Mouse (Mus musculus) heart, embryonic 12.5 days (tissue): ENCODE data around the gene Hrc. TPM values are rescaled to one million over a fixed set of nuclear protein-coding genes. Genes with fewer than 3 reads are reported as not detected.
A peak's percentile ranks its signal among the peaks of the same experiment; 100 is the strongest.
"Not testable (repeated sequence)": the region's sequence is repeated elsewhere in the genome, so short reads cannot be mapped to it uniquely, and the experiment has no call there.

Experiments used
- ATAC-seq: fragments of 200-750 bp; cut with Nextera tagmentation; 2 replicates; pipeline ENCODE4 v1.8.0; 2017; ENCODE audit warnings: moderate TSS enrichment, moderate library complexity; ENCODE audit not compliant: insufficient number of reproducible peaks, low FRiP score
- H3K27ac ChIP-seq: fragments of 300-500 bp; sonication (generic); 2 replicates; pipeline ENCODE4 v1.5.1; 2016; ENCODE audit warnings: mild to moderate bottlenecking, moderate library complexity; ENCODE audit not compliant: poor library complexity, severe bottlenecking
- H3K27me3 ChIP-seq: fragments of 300-500 bp; sonication (generic); replicated peaks from 2 replicates; pipeline ENCODE4 v1.6.1; 2016; ENCODE audit warnings: mild to moderate bottlenecking, moderate library complexity
- H3K36me3 ChIP-seq: fragments of 300-500 bp; sonication (generic); 2 replicates; pipeline ENCODE4 v1.6.1; 2016; ENCODE audit warnings: mild to moderate bottlenecking, moderate library complexity
- H3K4me1 ChIP-seq: fragments of 300-500 bp; sonication (generic); replicated peaks from 2 replicates; pipeline ENCODE4 v1.6.1; 2016; ENCODE audit warnings: mild to moderate bottlenecking
- H3K4me2 ChIP-seq: fragments of 300-500 bp; sonication (generic); 2 replicates; pipeline ENCODE4 v1.6.1; 2016; ENCODE audit warnings: mild to moderate bottlenecking, moderate library complexity
- H3K4me3 ChIP-seq: fragments of 300-500 bp; sonication (generic); 2 replicates; pipeline ENCODE4 v1.5.1; 2016; ENCODE audit warnings: mild to moderate bottlenecking
- H3K9ac ChIP-seq: fragments of 300-500 bp; sonication (generic); 2 replicates; pipeline ENCODE4 v1.6.1; 2016; ENCODE audit warnings: mild to moderate bottlenecking, moderate library complexity
- H3K9me3 ChIP-seq: fragments of 300-500 bp; sonication (generic); replicated peaks from 2 replicates; pipeline ENCODE4 v1.6.1; 2016; ENCODE audit warnings: mild to moderate bottlenecking, moderate library complexity
- WGBS: fragments of 180-500 bp; shearing (Covaris S2); methylation state at CpG from one replicate; pipeline ENCODE4 v1.1.7; 2016; 5-methylcytosine and 5-hydroxymethylcytosine counted together
- polyA plus RNA-seq: library from polyadenylated mRNA; unstranded; fragments of >200 nt; fragmentation: Nextera tagmentation; extraction: Ambion mirVana; gene quantifications from 2 replicates; pipeline ENCODE4 v1.2.1, GENCODE M21; 2016

Hrc gene
- polyA plus RNA-seq, 1 experiment from 2014 or later = 25.5 TPM

- Histone ChIP-seq H3K9me3 (no peaks in the 10 kb centered on the region), H3K9ac (no peak overlapping the region), H3K27me3 (peaks cover 21% of the 10 kb centered on the region), H3K4me2 (no peak overlapping the region), H3K36me3 (no peaks in the 10 kb centered on the region), H3K4me1 (peaks cover 29% of the 10 kb centered on the region), H3K27ac (no peak overlapping the region), H3K4me3 (no peak overlapping the region)
- no peak for ATAC-seq
- 23% methylated on average over 13 of the region's 13 CpGs for WGBS
Observed at GRCm38 (mm10) chr7:45343543-45343942, 8.5 kb downstream of the Hrc start.

GRCm38 (mm10) chr7:45346905-45347304, 11.8 kb downstream of the Hrc start:
- H3K36me3 ChIP-seq = no peaks in the 10 kb centered on the region
- no peak for ATAC-seq

GRCm38 (mm10) chr7:45353041-45353440, 18.0 kb downstream of the Hrc start:
- H3K9ac ChIP-seq = no peak overlapping the region
- peaks cover 70% of the 10 kb centered on the region for H3K27me3 ChIP-seq
- WGBS = 24% methylated on average over 5 of the region's 5 CpGs
- H3K4me3 ChIP-seq = no peak overlapping the region
- H3K27ac ChIP-seq = no peak overlapping the region
- H3K4me1 ChIP-seq = no peaks in the 10 kb centered on the region
- H3K4me2 ChIP-seq = no peak overlapping the region
- no peak for ATAC-seq
- H3K9me3 ChIP-seq = no peaks in the 10 kb centered on the region
- H3K36me3 ChIP-seq = no peaks in the 10 kb centered on the region

More at GRCm38 (mm10) chr7:45346905-45347304, 11.8 kb downstream of the Hrc start:
- H3K9me3 ChIP-seq = no peaks in the 10 kb centered on the region
- peaks cover 37% of the 10 kb centered on the region for H3K27me3 ChIP-seq
- no peak overlapping the region for H3K27ac ChIP-seq
- no peak overlapping the region for H3K9ac ChIP-seq
- H3K4me2 ChIP-seq = no peak overlapping the region
- H3K4me3 ChIP-seq = no peak overlapping the region
- WGBS = 62% methylated on average over 13 of the region's 13 CpGs
- H3K4me1 ChIP-seq = no peaks in the 10 kb centered on the region

- no peak overlapping the region for H3K4me2 ChIP-seq
- peaks cover 82% of the 10 kb centered on the region for H3K27me3 ChIP-seq
- H3K4me1 ChIP-seq = no peaks in the 10 kb centered on the region
- no peak overlapping the region for H3K27ac ChIP-seq
- WGBS = 61% methylated on average over 15 of the region's 15 CpGs
- H3K4me3 ChIP-seq = no peak overlapping the region
- H3K9me3 ChIP-seq = no peaks in the 10 kb centered on the region
- no peaks in the 10 kb centered on the region for H3K36me3 ChIP-seq
- no peak overlapping the region for H3K9ac ChIP-seq
- 0 out of 2 replicates have a peak, but pooled peaks have one; percentile 33 for ATAC-seq
Observed at GRCm38 (mm10) chr7:45355318-45356020, 20.4 kb downstream of the Hrc start.

GRCm38 (mm10) chr7:45356087-45356486, 21.0 kb downstream of the Hrc start:
- Histone ChIP-seq H3K27me3 (peaks cover 82% of the 10 kb centered on the region), H3K4me3 (no peak overlapping the region), H3K4me2 (no peak overlapping the region), H3K4me1 (no peaks in the 10 kb centered on the region), H3K9me3 (no peaks in the 10 kb centered on the region), H3K9ac (no peak overlapping the region), H3K27ac (no peak overlapping the region), H3K36me3 (no peaks in the 10 kb centered on the region)
- WGBS = 39% methylated on average over 13 of the region's 13 CpGs
- no peak for ATAC-seq

GRCm38 (mm10) chr7:45359081-45359480, 24.0 kb downstream of the Hrc start:
- peaks cover 90% of the 10 kb centered on the region for H3K27me3 ChIP-seq
- not testable (repeated sequence) for H3K4me2 ChIP-seq, H3K36me3 ChIP-seq, H3K4me1 ChIP-seq, H3K9me3 ChIP-seq, H3K4me3 ChIP-seq, H3K9ac ChIP-seq, ATAC-seq, H3K27ac ChIP-seq
- 48% methylated on average over 11 of the region's 11 CpGs for WGBS

- no peak overlapping the region for H3K4me2 ChIP-seq
- no peak overlapping the region for H3K9ac ChIP-seq
- H3K27me3 ChIP-seq = peaks cover 91% of the 10 kb centered on the region
- no peak overlapping the region for H3K27ac ChIP-seq
- ATAC-seq = no peak
- H3K9me3 ChIP-seq = no peaks in the 10 kb centered on the region
- 43% methylated on average over 18 of the region's 18 CpGs for WGBS
- no peak overlapping the region for H3K4me3 ChIP-seq
- no peaks in the 10 kb centered on the region for H3K36me3 ChIP-seq
- peaks cover 8% of the 10 kb centered on the region for H3K4me1 ChIP-seq
Observed at GRCm38 (mm10) chr7:45360404-45361125, 25.5 kb downstream of the Hrc start.

- peak; percentile 73 for ATAC-seq
- Histone ChIP-seq H3K9me3 (no peaks in the 10 kb centered on the region), H3K4me2 (peak overlapping the region; percentile 77), H3K27me3 (peaks cover 92% of the 10 kb centered on the region), H3K27ac (no peak overlapping the region), H3K4me1 (peaks cover 15% of the 10 kb centered on the region), H3K36me3 (no peaks in the 10 kb centered on the region), H3K4me3 (peak overlapping the region; percentile 46), H3K9ac (peak overlapping the region; percentile 48; the same call in 1 of the 2 replicates)
- under 1% methylated on average over 43 of the region's 43 CpGs for WGBS
Observed at GRCm38 (mm10) chr7:45361243-45361804, 26.2 kb downstream of the Hrc start.

GRCm38 (mm10) chr7:45362801-45363200, 27.7 kb downstream of the Hrc start:
- 8% methylated on average over 13 of the region's 13 CpGs for WGBS
- Histone ChIP-seq H3K36me3 (no peaks in the 10 kb centered on the region), H3K4me2 (no peak overlapping the region), H3K9ac (no peak overlapping the region), H3K27me3 (peaks cover 82% of the 10 kb centered on the region), H3K27ac (no peak overlapping the region), H3K4me3 (no peak overlapping the region), H3K9me3 (no peaks in the 10 kb centered on the region), H3K4me1 (peaks cover 24% of the 10 kb centered on the region)
- no peak for ATAC-seq

GRCm38 (mm10) chr7:45363983-45364382, 28.9 kb downstream of the Hrc start:
- no peak overlapping the region for H3K4me2 ChIP-seq
- peaks cover 27% of the 10 kb centered on the region for H3K4me1 ChIP-seq
- H3K4me3 ChIP-seq = no peak overlapping the region
- H3K9me3 ChIP-seq = no peaks in the 10 kb centered on the region
- H3K27ac ChIP-seq = no peak overlapping the region
- no peak for ATAC-seq
- WGBS = 58% methylated on average over 2 of the region's 2 CpGs
- H3K36me3 ChIP-seq = no peaks in the 10 kb centered on the region
- H3K9ac ChIP-seq = no peak overlapping the region
- peaks cover 87% of the 10 kb centered on the region for H3K27me3 ChIP-seq
